Mouse (Mus musculus): ENCODE measurements around the gene Kank3.

The Kank3 gene

DNA sequence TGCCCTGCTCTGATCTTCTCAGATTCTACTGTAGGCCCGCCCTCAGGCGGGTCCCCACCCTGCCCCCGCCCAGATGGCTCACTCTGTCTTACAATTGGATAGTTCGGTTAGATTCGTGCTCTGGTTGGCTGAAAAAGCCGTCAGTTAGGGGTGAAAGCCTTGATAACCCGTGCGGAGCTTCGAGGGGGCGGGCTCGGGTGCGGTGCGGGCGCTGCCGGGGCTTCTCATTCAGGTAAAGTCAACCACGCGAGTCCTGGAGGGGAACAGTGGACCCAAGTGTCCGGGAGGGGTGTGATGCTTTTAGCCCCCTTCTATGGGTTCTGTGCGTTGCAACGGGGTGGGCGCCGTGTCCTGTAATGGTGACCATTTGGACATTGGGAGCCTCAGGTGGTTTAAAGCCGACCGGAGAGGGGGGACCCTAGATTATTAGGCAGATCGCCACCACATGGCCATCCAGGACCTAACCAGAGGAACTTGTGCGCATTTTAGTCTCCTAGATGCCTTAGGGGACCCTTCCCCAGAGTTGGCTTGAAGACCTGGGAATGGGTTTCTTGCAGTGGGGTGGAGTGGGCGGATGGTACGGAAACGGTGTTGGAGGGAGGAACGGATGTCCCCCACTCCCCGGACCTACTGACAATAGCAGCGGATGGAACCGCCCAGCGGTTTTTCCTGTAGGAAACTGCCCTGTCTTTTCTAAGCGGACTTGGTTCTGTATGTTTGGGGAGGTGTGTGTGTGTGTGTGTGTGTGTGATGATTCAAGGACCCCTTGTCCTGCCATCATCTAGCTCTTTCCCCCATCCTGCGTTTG is at the start of gene Kank3:
TSS of gene Kank3 (plus strand) at position 186 of the 808 bp plus-strand sequence.
- peak; percentile 95 for DNase-seq (ENCODE audit: low spot score)

DNA sequence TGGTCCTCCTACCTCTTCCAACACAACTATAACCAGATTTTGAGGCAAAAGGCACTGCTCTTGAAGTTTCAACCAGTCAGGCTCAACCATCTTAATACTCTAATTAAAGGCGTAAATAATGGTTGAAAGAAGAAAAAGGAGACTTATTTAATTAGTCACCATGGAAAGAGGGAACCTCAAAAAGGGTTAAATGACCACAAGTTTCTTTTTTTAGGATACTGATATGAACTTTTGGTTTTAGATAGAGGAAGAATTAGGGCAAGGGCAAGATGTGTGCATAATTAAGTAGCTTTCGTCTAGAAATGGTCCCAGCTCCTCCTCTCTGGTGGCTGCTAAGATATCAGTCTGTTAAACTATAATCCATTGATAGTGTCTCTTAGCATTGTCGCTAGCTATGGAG is 43.9 kb upstream of the Kank3 start:
- no peak for DNase-seq (ENCODE audit: low spot score)

- DNase-seq (ENCODE audit: low spot score): no peak
These were observed 38.7 kb upstream of the Kank3 start for GRCm38 (mm10) chr17:33771617-33772016.

DNA sequence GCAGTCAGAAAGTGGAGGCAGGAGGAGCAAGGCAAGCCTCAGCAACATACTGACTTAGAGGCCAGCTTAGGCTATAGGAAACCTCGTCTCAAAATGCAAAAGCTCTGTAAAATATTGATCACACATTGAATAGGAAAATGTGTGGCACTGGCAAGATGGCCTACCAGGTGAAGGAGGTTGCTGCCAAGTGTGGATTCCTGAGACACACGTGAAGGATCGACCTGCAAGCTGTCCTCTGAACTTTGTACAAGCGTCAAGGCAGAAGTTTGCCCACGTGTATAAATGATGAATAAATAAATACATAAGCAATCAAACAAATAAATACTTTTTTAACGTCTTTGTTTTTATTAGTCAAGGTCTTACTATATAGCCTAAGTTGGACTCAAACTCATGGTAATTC is 36.9 kb upstream of the Kank3 start:
- DNase-seq (ENCODE audit: low spot score): no peak

DNA sequence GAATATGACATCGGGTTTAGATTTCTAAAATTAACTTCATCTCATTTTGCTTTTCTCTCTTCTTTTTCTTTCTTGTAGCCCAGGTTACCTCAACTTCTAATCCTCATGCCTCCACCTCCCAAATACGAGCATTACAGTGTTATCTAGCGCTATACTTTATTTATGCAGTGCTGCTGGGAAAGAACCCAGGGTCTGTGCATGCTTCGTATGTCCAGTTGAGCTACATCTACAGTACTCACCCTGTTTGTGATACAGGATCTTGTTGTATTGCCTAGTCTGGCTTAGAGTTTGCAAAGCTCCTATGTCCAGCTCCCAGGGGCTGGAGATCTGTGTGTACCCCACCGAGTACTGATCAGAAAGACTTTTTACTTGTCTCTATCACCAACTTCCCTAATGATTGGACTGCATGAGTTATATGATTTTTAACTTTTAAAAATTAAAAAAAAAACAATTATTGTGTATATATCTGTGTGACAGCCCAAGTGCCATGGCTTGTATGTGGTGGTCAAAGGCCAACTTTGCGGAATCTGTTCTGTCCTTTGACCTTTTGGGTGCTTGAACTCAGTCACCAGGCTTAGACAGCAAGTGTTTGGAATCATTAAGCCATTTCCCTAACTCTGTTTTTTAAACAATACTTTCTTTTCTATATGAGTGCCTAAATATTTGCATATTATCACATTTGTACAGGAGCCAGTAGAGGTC is 36.3 kb upstream of the Kank3 start:
- no peak for DNase-seq (ENCODE audit: low spot score)

DNA sequence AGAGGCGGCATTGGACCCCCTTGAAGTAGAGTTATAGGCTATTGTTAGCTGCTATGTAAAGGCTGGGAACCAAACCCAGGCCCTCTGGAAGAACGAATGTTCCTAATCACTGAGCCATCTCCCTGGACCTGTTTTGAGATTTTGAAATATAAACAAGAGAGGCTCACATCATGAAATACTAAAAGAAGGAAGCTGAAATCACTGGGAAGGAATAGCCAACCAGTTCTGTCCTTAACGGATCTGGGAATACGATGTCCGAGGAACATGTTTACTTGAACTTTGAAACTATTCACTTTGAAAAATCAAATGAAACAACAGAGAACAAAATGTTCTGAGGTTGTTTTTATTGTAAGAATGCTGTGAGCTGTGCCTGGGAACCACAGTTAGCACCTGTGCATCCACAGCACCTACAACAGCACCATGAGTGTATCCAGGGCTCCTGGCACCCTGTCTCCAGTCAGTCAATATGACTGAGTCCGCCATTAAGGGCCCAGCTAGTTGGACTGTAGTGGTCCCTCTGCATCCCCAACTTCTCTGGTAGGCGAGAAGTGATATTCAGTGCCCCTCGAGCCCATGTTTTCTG is 35.7 kb upstream of the Kank3 start:
- DNase-seq (ENCODE audit: low spot score): no peak

DNA sequence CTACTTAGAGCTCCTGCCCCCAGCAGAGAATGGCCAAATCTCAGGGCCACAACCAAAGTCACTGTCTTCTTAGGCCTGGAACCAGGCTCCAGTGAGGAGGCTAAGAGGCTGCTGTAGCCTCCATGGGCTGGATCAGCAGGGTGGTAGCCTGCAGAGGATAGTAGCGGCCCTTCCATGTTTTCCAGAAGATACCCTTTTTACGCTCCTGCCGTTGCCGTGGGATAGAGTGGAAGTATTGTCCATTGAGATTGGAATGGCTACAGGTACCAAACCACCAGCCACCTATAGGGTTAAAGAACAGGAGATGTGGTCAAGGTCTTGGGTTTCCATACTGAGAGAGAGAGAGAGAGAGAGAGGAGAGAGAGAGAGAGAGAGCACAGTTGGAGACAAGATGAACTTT is 35.0 kb upstream of the Kank3 start:
- no peak for DNase-seq (ENCODE audit: low spot score)

DNA sequence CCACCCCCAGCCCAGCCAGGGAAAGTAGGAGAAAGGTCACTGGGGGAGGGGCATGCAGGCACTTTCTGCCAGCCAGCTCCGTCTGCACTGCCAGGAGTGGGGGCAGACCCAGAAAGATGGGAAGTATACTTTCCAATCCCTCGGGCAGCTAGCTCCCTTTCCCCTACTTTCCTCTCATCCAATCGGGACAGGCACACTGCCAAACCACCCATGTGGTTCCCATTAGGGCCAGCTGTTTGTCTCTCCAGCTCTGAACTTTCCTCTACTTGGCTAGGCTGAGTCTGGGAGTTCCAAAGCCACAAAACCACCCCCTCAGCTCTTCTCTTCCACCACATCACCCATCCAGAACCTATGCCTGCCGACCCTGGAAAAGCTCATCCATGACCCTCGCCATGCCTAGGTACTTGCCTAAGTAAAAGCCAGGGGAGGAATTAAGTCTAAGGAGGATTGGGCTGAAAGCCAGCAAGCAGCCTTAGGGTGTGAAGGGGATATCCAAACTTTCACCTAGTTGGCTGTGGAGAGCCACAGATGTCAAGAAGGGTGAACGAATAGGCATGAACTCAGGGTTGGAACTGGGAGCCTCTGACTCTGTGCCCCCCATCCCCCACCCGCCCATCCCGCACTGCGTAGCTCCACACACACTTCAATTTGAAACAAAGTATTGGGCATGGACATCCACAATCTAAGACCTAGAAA is 30.9 kb upstream of the Kank3 start:
- DNase-seq (ENCODE audit: low spot score): peak; percentile 92

GRCm38 (mm10) chr17:33779967-33780295 is 30.4 kb upstream of the Kank3 start:
- DNase-seq (ENCODE audit: low spot score): no peak

DNA sequence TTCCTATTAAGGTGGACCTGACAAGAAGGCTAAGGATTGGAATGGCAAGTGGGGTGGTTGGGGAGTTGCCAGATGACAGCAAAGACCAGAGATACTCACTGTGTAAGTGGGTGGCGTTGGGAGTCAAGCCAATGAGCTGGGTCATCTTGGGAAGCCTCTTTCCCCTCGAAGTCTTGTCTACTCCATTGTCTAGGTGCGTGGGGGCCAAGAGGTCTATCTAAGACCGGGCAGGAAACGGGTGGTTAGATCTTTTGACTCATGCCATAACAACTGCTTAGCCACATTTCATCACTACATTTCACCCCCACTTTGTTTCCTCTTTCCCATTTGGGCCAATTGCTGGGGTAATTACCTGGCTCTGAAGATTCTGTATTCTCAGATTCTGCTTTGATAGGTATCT is 29.9 kb upstream of the Kank3 start:
- DNase-seq (ENCODE audit: low spot score): peak; percentile 52

DNA sequence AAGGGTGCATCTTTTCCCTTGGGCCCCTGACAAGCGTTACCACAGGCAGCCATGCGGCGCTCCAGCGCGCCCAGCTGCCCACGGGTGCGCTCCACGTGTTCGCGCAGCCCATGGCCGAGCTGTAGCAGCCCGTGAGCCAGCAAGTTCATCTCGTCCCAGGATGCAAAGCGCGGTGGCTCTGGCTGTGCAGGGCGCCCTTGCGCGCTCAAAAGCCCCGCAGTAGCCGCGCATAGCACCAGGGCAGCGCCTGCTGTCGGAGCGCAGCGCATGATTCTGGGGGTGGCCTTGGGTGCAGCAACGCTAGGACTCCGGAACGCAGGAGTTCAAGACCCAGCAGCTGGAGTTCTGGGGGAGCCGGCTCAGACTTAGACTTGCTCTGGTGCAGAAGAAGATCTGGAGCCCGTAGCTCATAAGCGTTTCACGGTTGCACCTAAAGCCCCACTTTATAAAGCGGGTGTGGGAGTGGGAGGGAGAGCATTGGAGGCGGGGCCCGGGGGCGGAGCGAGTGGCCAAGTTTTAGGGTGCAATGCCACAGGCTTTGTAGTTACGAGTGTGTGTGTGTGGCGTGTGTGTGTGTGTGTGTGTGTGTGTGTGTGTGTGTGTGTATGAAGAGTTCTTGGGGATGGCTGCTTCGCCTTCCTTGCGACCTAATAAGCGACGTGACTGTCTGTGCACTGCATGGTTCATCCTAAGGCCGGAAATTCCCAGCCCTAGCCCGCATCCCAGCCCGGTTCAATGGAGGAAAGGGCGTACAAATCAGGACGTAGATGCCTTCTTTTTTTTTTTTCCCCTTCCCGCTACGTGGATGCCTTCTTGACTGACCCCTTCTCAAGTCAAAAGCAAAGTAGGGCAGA is 29.0 kb upstream of the Kank3 start, which contains the start of gene Angptl4:
TSS of gene Angptl4 (minus strand) at position 707 of the 854 bp plus-strand sequence.
- peak; percentile 67 for DNase-seq (ENCODE audit: low spot score)

GRCm38 (mm10) chr17:33782067-33782466 is 28.3 kb upstream of the Kank3 start:
- no peak for DNase-seq (ENCODE audit: low spot score)

GRCm38 (mm10) chr17:33783408-33783807 is 26.9 kb upstream of the Kank3 start:
- DNase-seq (ENCODE audit: low spot score): peak; percentile 91

- DNase-seq (ENCODE audit: low spot score): no peak
These were observed 25.4 kb upstream of the Kank3 start for GRCm38 (mm10) chr17:33784939-33785338.

DNA sequence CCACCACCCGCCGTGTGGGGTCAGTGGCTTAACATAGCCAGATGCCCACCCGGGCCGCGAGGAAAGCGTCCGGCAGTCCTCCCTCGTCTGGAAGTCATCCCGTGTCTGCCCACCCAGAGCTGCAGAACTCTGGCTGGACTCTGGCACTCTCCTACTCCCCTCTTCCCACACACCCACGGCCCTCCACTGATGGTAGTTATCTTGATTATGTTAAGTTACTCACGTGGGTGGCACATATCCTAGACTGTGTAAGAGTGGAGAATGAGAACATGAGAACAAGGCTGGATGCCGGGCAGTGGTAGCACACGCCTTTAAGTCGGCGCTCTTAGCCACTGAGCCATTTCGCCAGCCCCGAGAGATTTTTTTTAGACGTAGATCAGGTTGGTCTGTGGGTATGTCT is 23.9 kb upstream of the Kank3 start:
- DNase-seq (ENCODE audit: low spot score): no peak

DNA sequence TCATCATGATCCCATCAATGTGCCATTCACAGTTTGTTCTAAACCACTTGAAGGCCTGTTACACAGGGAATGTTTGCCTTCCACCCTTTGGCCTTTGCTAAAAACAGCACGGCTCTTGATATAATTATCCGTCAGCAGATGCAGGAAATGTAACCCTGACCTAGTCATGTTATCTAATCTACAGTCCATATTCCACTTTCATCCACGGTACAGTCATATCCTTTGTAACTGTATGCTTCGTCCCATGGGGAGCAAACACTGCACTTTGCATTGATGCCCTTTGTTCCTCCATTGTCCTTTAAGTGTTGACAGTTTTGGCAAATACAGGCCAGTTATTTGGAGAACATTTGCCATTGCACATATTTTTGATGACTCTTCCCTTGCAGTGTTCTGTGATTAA is 21.6 kb upstream of the Kank3 start:
- no peak for DNase-seq (ENCODE audit: low spot score)

- DNase-seq (ENCODE audit: low spot score): no peak
These were observed 12.0 kb upstream of the Kank3 start for GRCm38 (mm10) chr17:33798306-33798705.

GRCm38 (mm10) chr17:33799277-33799676 is 11.0 kb upstream of the Kank3 start:
- no peak for DNase-seq (ENCODE audit: low spot score)

DNA sequence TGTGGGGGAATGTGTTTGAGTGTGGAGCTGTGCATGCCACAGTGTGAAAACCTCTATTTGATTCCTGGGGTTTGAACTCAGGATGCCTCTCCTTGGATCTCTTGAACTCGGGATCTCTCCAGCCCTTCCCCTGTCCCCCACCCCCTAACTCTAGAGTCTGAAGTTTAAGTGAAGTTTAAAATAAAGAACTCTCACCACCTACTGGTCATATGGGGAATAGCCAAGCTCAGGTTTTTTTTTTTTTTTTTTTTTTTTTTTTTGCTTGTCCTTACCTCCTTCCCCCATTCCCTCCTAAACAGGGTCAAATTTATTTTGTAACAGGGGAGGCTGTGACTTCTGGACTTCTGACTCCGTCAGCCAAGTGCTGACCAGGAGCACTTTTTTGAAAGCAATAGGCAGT is 8.1 kb upstream of the Kank3 start:
- no peak for DNase-seq (ENCODE audit: low spot score)

DNA sequence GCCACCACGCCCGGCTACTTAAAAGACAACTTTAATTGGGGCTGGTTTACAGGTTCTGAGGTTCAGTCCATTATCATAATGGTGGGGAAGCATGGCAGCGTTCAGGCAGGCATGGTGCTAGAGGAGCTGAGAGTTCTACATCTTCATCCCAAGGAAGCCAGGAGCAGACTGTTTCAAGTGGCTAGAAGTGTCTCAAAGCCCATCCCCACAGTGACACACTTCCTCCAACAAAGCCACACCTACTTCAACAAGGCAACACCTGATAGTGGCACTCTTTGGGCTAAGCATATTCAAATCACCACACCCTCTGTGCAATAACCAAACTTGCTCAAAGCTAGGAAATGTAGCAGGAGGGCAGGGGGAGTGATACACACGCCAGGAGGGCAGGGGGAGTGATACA is 6.1 kb upstream of the Kank3 start:
- no peak for DNase-seq (ENCODE audit: low spot score)

DNA sequence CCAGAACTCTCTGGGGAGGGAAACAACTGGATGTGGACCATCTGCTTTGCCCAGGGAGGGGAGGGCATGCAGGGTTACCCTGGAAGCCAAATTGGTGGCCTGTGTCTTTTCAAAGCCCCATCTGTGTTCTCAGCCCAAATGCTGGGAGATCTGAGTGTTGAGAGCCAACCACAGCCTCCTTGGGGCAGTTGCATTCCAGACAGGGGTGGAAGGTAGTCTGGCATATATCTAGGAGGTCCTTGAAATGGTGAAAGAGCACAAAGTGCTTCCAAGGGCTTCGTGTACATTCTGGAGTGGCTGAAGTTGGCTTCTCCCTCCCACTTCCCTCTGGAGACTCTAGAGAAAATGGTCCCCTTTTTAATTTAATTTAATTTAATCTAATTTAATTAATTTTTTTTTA is 5.6 kb upstream of the Kank3 start:
- DNase-seq (ENCODE audit: low spot score): no peak
